Mouse (Mus musculus) left cerebral cortex, adult 11 months (tissue): ENCODE measurements around the gene Strip2.

Experiments
- DNase-seq: peaks from one replicate; pipeline ENCODE4 v3.0.0; 2022; ENCODE audit warnings: low spot score

Gene Strip2

GRCm38 (mm10) chr6:29930087-29930486 lies 13.3 kb downstream of the Strip2 start:
- DNase-seq, result no peak

- DNase-seq, result peak; percentile 33
Observed at GRCm38 (mm10) chr6:29930665-29931064, 13.9 kb downstream of the Strip2 start.

GRCm38 (mm10) chr6:29931181-29931580 lies 14.4 kb downstream of the Strip2 start:
- DNase-seq, result no peak

GRCm38 (mm10) chr6:29935741-29936140 lies 18.9 kb downstream of the Strip2 start:
- no peak for DNase-seq

GRCm38 (mm10) chr6:29940428-29940827 lies 23.6 kb downstream of the Strip2 start:
- no peak for DNase-seq

- no peak for DNase-seq
Observed at GRCm38 (mm10) chr6:29941036-29941435, 24.2 kb downstream of the Strip2 start.

- no peak for DNase-seq
Observed at GRCm38 (mm10) chr6:29944465-29944864, 27.7 kb downstream of the Strip2 start.

- no peak for DNase-seq
Observed at GRCm38 (mm10) chr6:29946568-29946967, 29.8 kb downstream of the Strip2 start.

GRCm38 (mm10) chr6:29947823-29948222 lies 31.0 kb downstream of the Strip2 start:
- DNase-seq, result no peak

GRCm38 (mm10) chr6:29956749-29957148 lies 39.9 kb downstream of the Strip2 start:
- no peak for DNase-seq

- DNase-seq, result no peak
Observed at GRCm38 (mm10) chr6:29958669-29959068, 41.9 kb downstream of the Strip2 start.

- DNase-seq, result peak; percentile 34
Observed at GRCm38 (mm10) chr6:29961081-29961480, 44.3 kb downstream of the Strip2 start.

- DNase-seq, result no peak
Observed at GRCm38 (mm10) chr6:29967917-29968316, 51.1 kb downstream of the Strip2 start.

GRCm38 (mm10) chr6:29973341-29973740 lies 56.5 kb downstream of the Strip2 start:
- DNase-seq, result peak; percentile 11

GRCm38 (mm10) chr6:29974836-29975235 lies 58.0 kb downstream of the Strip2 start:
- DNase-seq, result no peak

GRCm38 (mm10) chr6:29980461-29980860 lies 63.6 kb downstream of the Strip2 start:
- no peak for DNase-seq

- no peak for DNase-seq
Observed at GRCm38 (mm10) chr6:29981797-29982196, 65.0 kb downstream of the Strip2 start.

- DNase-seq, result no peak
Observed at GRCm38 (mm10) chr6:29985058-29985498, 68.3 kb downstream of the Strip2 start.

- no peak for DNase-seq
Observed at GRCm38 (mm10) chr6:29985504-29985903, 68.7 kb downstream of the Strip2 start.

- DNase-seq, result no peak
Observed at GRCm38 (mm10) chr6:29985986-29986385, 69.2 kb downstream of the Strip2 start.

- DNase-seq, result no peak
Observed at GRCm38 (mm10) chr6:29987246-29987645, 70.4 kb downstream of the Strip2 start.

GRCm38 (mm10) chr6:29998140-29998539 lies 81.3 kb downstream of the Strip2 start:
- DNase-seq, result no peak

- DNase-seq, result no peak
Observed at GRCm38 (mm10) chr6:29998771-29999170, 82.0 kb downstream of the Strip2 start.

GRCm38 (mm10) chr6:30002628-30003027 lies 85.8 kb downstream of the Strip2 start:
- DNase-seq, result no peak

GRCm38 (mm10) chr6:30005851-30006250 lies 89.0 kb downstream of the Strip2 start:
- DNase-seq, result no peak
